Comparison of ENCODE assay signal across 10 mouse cellular contexts in genomic region chr12:86989890-86990754, GRCm38 (mm10). TPM values are rescaled to one million over a fixed set of nuclear protein-coding genes. Genes with fewer than 3 reads are reported as not detected.
DNase-seq lines count a peak whose midpoint lies in the region; ATAC-seq and TF ChIP-seq lines count a peak whose summit lies in the region.
"Had no signal": no experiment of that assay in that cellular context is flagged by ENCODE, and none has a peak within 500 bp of the region (broad histone marks: within the 10 kb centered on the region; RNA-seq: fewer than 3 reads in every experiment).

Gene Zdhhc22 (minus strand): TSS chr12:86990430.

- 2% methylated on average over 68 of the region's 68 CpGs for WGBS in heart, adult 2 months
- WGBS in heart, embryonic 12.5 days: under 1% methylated on average over 60 of the region's 68 CpGs
- under 1% methylated on average over 61 of the region's 68 CpGs for WGBS in midbrain, embryonic 14.5 days

- H3K4me1 ChIP-seq in heart, adult 2 months (ENCODE audit: control insufficient read depth, insufficient read depth, low read length): no peaks in the 10 kb centered on the region
- H3K4me1 ChIP-seq in ES-Bruce4 (ENCODE audit: control insufficient read depth, insufficient read depth, low read length): no peaks in the 10 kb centered on the region
- peaks cover 14% of the 10 kb centered on the region for H3K4me1 ChIP-seq in heart, embryonic 12.5 days (replicated peaks)
- H3K4me1 ChIP-seq in midbrain, embryonic 14.5 days (ENCODE audit: control insufficient read depth, insufficient read depth, low read length): peaks cover 23% of the 10 kb centered on the region; the same call in 1 of the 2 replicates

- H3K36me3 ChIP-seq in heart, adult 2 months (ENCODE audit: control insufficient read depth, insufficient read depth, low read length): no peaks in the 10 kb centered on the region
- no peaks in the 10 kb centered on the region for H3K36me3 ChIP-seq in ES-Bruce4 (ENCODE audit: control insufficient read depth, insufficient read depth, low read length, poor library complexity, severe bottlenecking)
- no peaks in the 10 kb centered on the region for H3K36me3 ChIP-seq in heart, embryonic 12.5 days
- H3K36me3 ChIP-seq in midbrain, embryonic 14.5 days (ENCODE audit: control insufficient read depth, insufficient read depth, low read length): no peaks in the 10 kb centered on the region
- H3K36me3 ChIP-seq: G1E had no signal

- DNase-seq in heart, adult 2 months: peak in 1 of 2 experiments; percentile 51
- no peak for DNase-seq in heart, adult 18-20 months
- peak; percentile 83 to 86 for DNase-seq in cerebellum, postnatal 10 days
- peak; percentile 57 to 59 for DNase-seq in left cerebral cortex, adult 2 months (ENCODE audit: extremely low spot score in 1 of 2, low spot score in 2 of 2)
- peak; percentile 87 for DNase-seq in midbrain, embryonic 14.5 days
- no peak for DNase-seq in layer of hippocampus, adult 9-11 months

- no peak within 1 kb of the TSS for H3K27ac ChIP-seq in heart, adult 2 months
- no peak within 1 kb of the TSS for H3K27ac ChIP-seq in ES-Bruce4 (ENCODE audit: insufficient read depth, low read length)
- no peak within 1 kb of the TSS for H3K27ac ChIP-seq in heart, embryonic 12.5 days (ENCODE audit: poor library complexity, severe bottlenecking)
- H3K27ac ChIP-seq in left cerebral cortex, adult 2 months: peak within 1 kb of the TSS; percentile 94
- peak within 1 kb of the TSS; percentile 60 for H3K27ac ChIP-seq in midbrain, embryonic 14.5 days (replicated peaks; ENCODE audit: low read depth, low read length)

- no peak within 1 kb of the TSS for H3K4me3 ChIP-seq in heart, adult 2 months
- H3K4me3 ChIP-seq in ES-Bruce4 (ENCODE audit: low read depth, low read length): peak within 1 kb of the TSS; percentile 26
- peak within 1 kb of the TSS; percentile 26 for H3K4me3 ChIP-seq in heart, embryonic 12.5 days
- H3K4me3 ChIP-seq in left cerebral cortex, adult 2 months: peak within 1 kb of the TSS; percentile 56
- H3K4me3 ChIP-seq in midbrain, embryonic 14.5 days (replicated peaks; ENCODE audit: low read depth, low read length): peak within 1 kb of the TSS; percentile 59

- no peak for TF ChIP-seq POLR2A in heart, adult 2 months (IDR thresholded peaks at IDR 0.05; ENCODE audit: insufficient read depth, low read depth, low read length)
- TF ChIP-seq POLR2A in ES-Bruce4 (IDR thresholded peaks at IDR 0.05; ENCODE audit: insufficient read depth, low read length): no peak

- H3K79me2 ChIP-seq in heart, adult 2 months (replicated peaks; ENCODE audit: control insufficient read depth, insufficient read depth, low read length): no peaks in the 10 kb centered on the region

- peaks cover 15% of the 10 kb centered on the region for H3K27me3 ChIP-seq in heart, adult 2 months (ENCODE audit: control insufficient read depth, insufficient read depth, low read length)
- peaks cover 9% of the 10 kb centered on the region; the same call in 1 of the 2 replicates for H3K27me3 ChIP-seq in ES-Bruce4 (ENCODE audit: control insufficient read depth, insufficient read depth, low read length, poor library complexity, severe bottlenecking)
- peaks cover 86% of the 10 kb centered on the region for H3K27me3 ChIP-seq in heart, embryonic 12.5 days (replicated peaks)
- peaks cover 36% of the 10 kb centered on the region for H3K27me3 ChIP-seq in midbrain, embryonic 14.5 days (ENCODE audit: control insufficient read depth, insufficient read depth, low read length)

- H3K9ac ChIP-seq in heart, adult 2 months (ENCODE audit: low read depth, low read length): no peak within 1 kb of the TSS
- 0 out of 2 replicates have a peak within 1 kb of the TSS, but pooled peaks have one; percentile 13 for H3K9ac ChIP-seq in ES-Bruce4 (ENCODE audit: low read depth, poor library complexity, severe bottlenecking)
- H3K9ac ChIP-seq in heart, embryonic 12.5 days: no peak within 1 kb of the TSS
- peak within 1 kb of the TSS; percentile 77 for H3K9ac ChIP-seq in midbrain, embryonic 14.5 days (replicated peaks; ENCODE audit: low read length)

- peak; percentile 43; the same call in 1 of the 2 replicates for ATAC-seq in heart, embryonic 12.5 days (ENCODE audit: insufficient number of reproducible peaks, low FRiP score)
- ATAC-seq in midbrain, embryonic 14.5 days (ENCODE audit: low FRiP score, low TSS enrichment): peak; percentile 83

- peak within 1 kb of the TSS; percentile 63 for H3K4me2 ChIP-seq in heart, embryonic 12.5 days
- H3K4me2 ChIP-seq in midbrain, embryonic 14.5 days (ENCODE audit: low read length): peak within 1 kb of the TSS; percentile 88

- no peaks in the 10 kb centered on the region for H3K9me3 ChIP-seq in ES-Bruce4 (replicated peaks; ENCODE audit: control insufficient read depth, insufficient read depth, low read length, poor library complexity, severe bottlenecking)
- H3K9me3 ChIP-seq in heart, embryonic 12.5 days (replicated peaks): no peaks in the 10 kb centered on the region
- H3K9me3 ChIP-seq in midbrain, embryonic 14.5 days (ENCODE audit: control insufficient read depth, low read length): no peaks in the 10 kb centered on the region
- H3K9me3 ChIP-seq: G1E had no signal

- intact Hi-C loops in heart, adult 2 months (cut with DNase I): loop anchor here (5.0 to 10.0 kb wide), 2 partner anchors 57 to 155 kb away; partner anchors contain the start of genes Gstz1 and Pomt2
- intact Hi-C loops in left cerebral cortex, adult 2 months (cut with DNase I): no loop called here

- no peak for TF ChIP-seq EP300 in heart, adult 2 months (IDR thresholded peaks at IDR 0.05; ENCODE audit: insufficient read depth, low read depth, low read length)
- no peak for TF ChIP-seq EP300 in ES-Bruce4 (IDR thresholded peaks at IDR 0.05; ENCODE audit: insufficient read depth, low read depth, low read length)

- TF ChIP-seq CTCF in heart, adult 2 months (IDR thresholded peaks at IDR 0.05): 0 out of 2 replicates have a peak, but pooled peaks have one; percentile 13
- TF ChIP-seq CTCF in ES-Bruce4 (IDR thresholded peaks at IDR 0.05; ENCODE audit: low read depth, low read length): no peak
- TF ChIP-seq CTCF in left cerebral cortex, adult 2 months (IDR thresholded peaks at IDR 0.05): peak; percentile 51

RNA-seq across cellular contexts. Expression of gene Zdhhc22, which starts in this region (rescaled TPM):
- total RNA-seq in heart, adult 2 months (2021): not detected
- polyA plus RNA-seq in heart, adult 2 months (2012; rRNA removed): not detected in 2 replicates
- total RNA-seq in heart, adult 18-20 months (2021): not detected
- not detected in 2 replicates for polyA plus RNA-seq in ES-Bruce4 (2011; ENCODE audit: insufficient read depth, insufficient read length, low read depth, missing spikeins)
- polyA plus RNA-seq in heart, embryonic 12.5 days (2016; fragmentation: Nextera tagmentation; extraction: Ambion mirVana): not detected in 2 replicates
- 10 to 100 TPM; 59.1 to 61.3 TPM for total RNA-seq in left cerebral cortex, adult 2 months (2021)
- 9.0 and 10.7 TPM in 2 replicates for polyA plus RNA-seq in midbrain, embryonic 14.5 days (2014; fragmentation: Nextera tagmentation; extraction: Ambion mirVana)
- polyA plus RNA-seq: G1E; testis, adult 2 months had no signal

Comparison
In these comparisons a context has a peak if more than half of its experiments do, and no peak if none do; other contexts are left out.
1. RNA of gene Zdhhc22 (total RNA-seq): 59.1 to 61.3 TPM in left cerebral cortex, adult 2 months; not detected in heart, adult 2 months and not detected in heart, adult 18-20 months; every median in the first group is over 10 times any median in the second.
2. Peak in ATAC-seq, H3K4me3 ChIP-seq and H3K4me2 ChIP-seq in heart, embryonic 12.5 days; RNA of the gene not detected or under 1 TPM.
3. DNase-seq: peak in cerebellum, postnatal 10 days (2 of 2), left cerebral cortex, adult 2 months (2 of 2) and midbrain, embryonic 14.5 days (single experiment); none in heart, adult 18-20 months (0 of 2) and layer of hippocampus, adult 9-11 months (single experiment).
4. H3K27ac ChIP-seq: peak in left cerebral cortex, adult 2 months (single experiment) and midbrain, embryonic 14.5 days (single experiment); none in heart, adult 2 months (single experiment), ES-Bruce4 (single experiment) and heart, embryonic 12.5 days (single experiment).
5. H3K9ac ChIP-seq: peak in ES-Bruce4 (single experiment) and midbrain, embryonic 14.5 days (single experiment); none in heart, adult 2 months (single experiment) and heart, embryonic 12.5 days (single experiment).